Mouse (Mus musculus) heart, adult 8-10 months (tissue): Measurements from ENCODE around the gene Hist1h2ak. TPM values are rescaled to one million over a fixed set of nuclear protein-coding genes. Genes with fewer than 3 reads are reported as not detected.
"Not testable (repeated sequence)": the region's sequence is repeated elsewhere in the genome, so short reads cannot be mapped to it uniquely, and the experiment has no call there.

Source experiments
- DNase-seq: peaks from one replicate; pipeline ENCODE4 v3.0.0; 2022; ENCODE audit warnings: low spot score
- microRNA-seq: library from miRNA; unstranded; fragments of <30 nt; microRNA quantifications from one replicate; pipeline ENCODE4 v1.2.0, GENCODE M21; 2022
- total RNA-seq, 4 experiments: library from RNA; stranded (reverse); gene quantifications; 2 replicates each; pipeline ENCODE4 v1.2.4; 2022

Gene Hist1h2ak
- total RNA-seq, 4 experiments from 2014 or later = 1.5 to 4.4 (median 2.0) TPM; not detected in 1

GRCm38 (mm10) chr13:21721757-21722372, 31.8 kb downstream of the Hist1h2ak start, which contains the start of gene Hist1h2bm:
TSS of gene Hist1h2bm (plus strand) at chr13:21722044.
- DNase-seq = peak; percentile 91

- not testable (repeated sequence) for DNase-seq
Observed at GRCm38 (mm10) chr13:21721107-21721756, 32.4 kb downstream of the Hist1h2ak start.

GRCm38 (mm10) chr13:21718381-21719080, 35.1 kb downstream of the Hist1h2ak start:
- no peak for DNase-seq

GRCm38 (mm10) chr13:21717397-21718357, 36.0 kb downstream of the Hist1h2ak start, which contains the start of gene Hist1h3h:
TSS of gene Hist1h3h (plus strand) at chr13:21717659.
- DNase-seq = peak; percentile 85

- peak; percentile 15 for DNase-seq
Observed at GRCm38 (mm10) chr13:21716540-21717391, 36.9 kb downstream of the Hist1h2ak start.

GRCm38 (mm10) chr13:21715864-21716539, 37.6 kb downstream of the Hist1h2ak start, which contains the start of the genes Hist1h2bl and Hist1h2ai:
TSS of gene Hist1h2bl (minus strand) at chr13:21716143.
TSS of gene Hist1h2ai (plus strand) at chr13:21716422.
- DNase-seq = peak; percentile 90

- no peak for DNase-seq
Observed at GRCm38 (mm10) chr13:21715131-21715863, 38.3 kb downstream of the Hist1h2ak start.

- peak; percentile 65 for DNase-seq
Observed at GRCm38 (mm10) chr13:21714725-21715124, 38.9 kb downstream of the Hist1h2ak start.

- no peak for DNase-seq
Observed at GRCm38 (mm10) chr13:21711698-21712097, 41.9 kb downstream of the Hist1h2ak start.

GRCm38 (mm10) chr13:21710821-21711525, 42.7 kb downstream of the Hist1h2ak start:
- DNase-seq = peak; percentile 86

GRCm38 (mm10) chr13:21710031-21710711, 43.5 kb downstream of the Hist1h2ak start:
- peak; percentile 91 for DNase-seq

GRCm38 (mm10) chr13:21706669-21707068, 47.0 kb downstream of the Hist1h2ak start:
- no peak for DNase-seq

Small RNAs within 50 kb of the gene (microRNA-seq; reads per million reads assigned to microRNA genes)
- gene Gm44346 = not detected
- gene Gm44357 = not detected
- not detected for gene Gm44367
- gene Gm44454 = not detected

Other genes with a start within 250 kb of the Hist1h2ak start
- gene Zkscan8, start 222.7 kb downstream of the Hist1h2ak start, total RNA-seq = 10 to 100 TPM; 10.5 to 13.0 (median 10.8) TPM
- gene Olfr1366, start 211.0 kb downstream of the Hist1h2ak start, total RNA-seq = not detected
- gene Olfr1535, start 193.9 kb downstream of the Hist1h2ak start, total RNA-seq = not detected
- not detected for gene Olfr1364, start 172.1 kb downstream of the Hist1h2ak start, total RNA-seq
- gene Olfr1362, start 139.8 kb downstream of the Hist1h2ak start, total RNA-seq = not detected
- gene Olfr11, start 111.3 kb downstream of the Hist1h2ak start, total RNA-seq = not detected
- gene Olfr1361, start 90.4 kb downstream of the Hist1h2ak start, total RNA-seq = not detected
- not detected for gene Olfr1360, start 76.4 kb downstream of the Hist1h2ak start, total RNA-seq
- gene Olfr1359, start 55.7 kb downstream of the Hist1h2ak start, total RNA-seq = not detected
- 10 to 100 TPM in 1 of 4 experiments, 1 to 10 TPM in 3; 5.4 to 11.8 (median 8.0) TPM for gene Hist1h2bl, start 37.7 kb downstream of the Hist1h2ak start, total RNA-seq
- 10 to 100 TPM in 2 of 4 experiments, 1 to 10 TPM in 1, not detected in 1; 1.1 to 17.1 (median 12.1) TPM for gene Hist1h2ai, start 37.4 kb downstream of the Hist1h2ak start, total RNA-seq
- 10 to 100 TPM in 2 of 4 experiments, 1 to 10 TPM in 2; 5.0 to 19.2 (median 10.1) TPM for gene Hist1h3h, start 36.2 kb downstream of the Hist1h2ak start, total RNA-seq
- gene Hist1h2bm, start 31.8 kb downstream of the Hist1h2ak start, total RNA-seq = 1 to 10 TPM in 2 of 4 experiments, under 1 TPM in 1, not detected in 1; 0.94 to 3.0 (median 1.8) TPM
- 1 to 10 TPM; 1.4 to 4.4 (median 4.0) TPM for gene Hist1h4j, start 18.8 kb downstream of the Hist1h2ak start, total RNA-seq
- gene Hist1h4k, start 3.3 kb downstream of the Hist1h2ak start, total RNA-seq = 10 to 100 TPM; 26.9 to 29.6 (median 28.6) TPM
- 1 to 10 TPM; 2.0 to 7.1 (median 4.3) TPM for gene Hist1h2bn, start 296 bp upstream of the Hist1h2ak start, total RNA-seq
- gene Hist1h1b, start 26.8 kb upstream of the Hist1h2ak start, total RNA-seq = 1 to 10 TPM in 3 of 4 experiments, under 1 TPM in 1; 0.62 to 4.7 (median 2.5) TPM
- 10 to 100 TPM in 1 of 4 experiments, 1 to 10 TPM in 3; 6.6 to 10.5 (median 8.8) TPM for gene Hist1h3i, start 29.5 kb upstream of the Hist1h2ak start, total RNA-seq
- gene Hist1h2an, start 33.4 kb upstream of the Hist1h2ak start, total RNA-seq = 1 to 10 TPM in 1 of 4 experiments, not detected in 3; 1.1 TPM
- gene Hist1h2bp, start 33.6 kb upstream of the Hist1h2ak start, total RNA-seq = 1 to 10 TPM in 3 of 4 experiments, under 1 TPM in 1; 0.81 to 6.2 (median 1.3) TPM
- 10 to 100 TPM; 25.7 to 37.7 (median 29.1) TPM for gene Hist1h2bq, start 56.4 kb upstream of the Hist1h2ak start, total RNA-seq
- gene Hist1h2ao, start 56.6 kb upstream of the Hist1h2ak start, total RNA-seq = 10 to 100 TPM in 1 of 4 experiments, not detected in 3; 16.3 TPM
- gene Hist1h4m, start 57.9 kb upstream of the Hist1h2ak start, total RNA-seq = 10 to 100 TPM; 22.8 to 37.8 (median 29.3) TPM
- gene Hist1h4n, start 78.4 kb upstream of the Hist1h2ak start, total RNA-seq = 10 to 100 TPM in 3 of 4 experiments, 1 to 10 TPM in 1; 6.1 to 17.9 (median 14.8) TPM
- 10 to 100 TPM in 1 of 4 experiments, 1 to 10 TPM in 2, not detected in 1; 3.1 to 13.1 (median 4.1) TPM for gene Hist1h2ap, start 79.7 kb upstream of the Hist1h2ak start, total RNA-seq
- 10 to 100 TPM; 25.5 to 37.9 (median 28.9) TPM for gene Hist1h2br, start 79.9 kb upstream of the Hist1h2ak start, total RNA-seq
- gene Zfp184, start 191.3 kb upstream of the Hist1h2ak start, total RNA-seq = 1 to 10 TPM in 1 of 4 experiments, under 1 TPM in 3; 0.46 to 1.0 (median 0.83) TPM
- gene Pom121l2, start 227.4 kb upstream of the Hist1h2ak start, total RNA-seq = not detected